Mouse (Mus musculus) spleen, adult 2 months (tissue): ENCODE measurements around the gene Cgn.

ENCODE experiments used
- CTCF ChIP-seq: fragments of 200-500 bp; IDR thresholded peaks from 2 replicates; pipeline ENCODE4 v1.5.1; 2011; ENCODE audit warnings: mild to moderate bottlenecking, inconsistent platforms; ENCODE audit not compliant: insufficient read depth, insufficient read length, insufficient replicate concordance; ENCODE audit errors: extremely low read depth
- POLR2A ChIP-seq: fragments of 200-500 bp; IDR thresholded peaks from 2 replicates; pipeline ENCODE4 v1.6.1; 2011; ENCODE audit warnings: low read depth, low read length, inconsistent platforms

DNA sequence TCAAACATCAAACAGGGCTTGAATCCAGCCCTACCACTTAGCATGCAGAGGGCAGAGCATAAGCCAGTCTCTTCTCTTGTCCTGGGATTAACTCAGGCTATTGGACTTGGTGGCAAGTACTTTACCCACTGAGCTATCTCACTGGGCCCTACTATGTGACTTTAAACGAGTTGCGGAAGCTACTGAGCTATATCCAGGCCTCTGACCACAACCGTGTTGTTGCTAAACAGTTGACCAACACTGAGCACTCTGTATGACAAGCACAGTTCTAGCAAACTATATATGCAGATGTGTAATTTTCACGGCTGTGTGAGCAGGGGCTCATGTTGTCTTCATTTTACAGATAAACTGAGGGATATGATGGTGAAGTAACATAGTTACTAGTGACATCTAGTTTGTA is 28.4 kb upstream of the Cgn start:
- TF ChIP-seq CTCF (no peak), POLR2A (no peak)
